Mouse (Mus musculus) thymus, adult 2 months (tissue): Measurements from ENCODE around the gene Palld. TPM values are rescaled to one million over a fixed set of nuclear protein-coding genes. Genes with fewer than 3 reads are reported as not detected.

ENCODE experiments used
- DNase-seq: peaks from one replicate; pipeline ENCODE4 v3.0.0; 2021
- H3K27ac ChIP-seq: fragments of 200-500 bp; 2 replicates; pipeline ENCODE4 v1.5.1; 2012; ENCODE audit warnings: low read length, control low read depth; ENCODE audit not compliant: control insufficient read depth, insufficient read depth
- H3K27me3 ChIP-seq: fragments of 200-500 bp; 2 replicates; pipeline ENCODE4 v1.6.1; 2012; ENCODE audit warnings: mild to moderate bottlenecking, low read length, moderate library complexity, mixed read lengths; ENCODE audit not compliant: control insufficient read depth, insufficient read depth
- H3K36me3 ChIP-seq: fragments of 200-500 bp; 2 replicates; pipeline ENCODE4 v1.6.1; 2012; ENCODE audit warnings: mild to moderate bottlenecking, low read length, moderate library complexity; ENCODE audit not compliant: control insufficient read depth, insufficient read depth
- H3K4me1 ChIP-seq: fragments of 200-500 bp; replicated peaks from 2 replicates; pipeline ENCODE4 v1.6.1; 2012; ENCODE audit warnings: low read length; ENCODE audit not compliant: control insufficient read depth, insufficient read depth
- H3K4me3 ChIP-seq: fragments of 200-500 bp; 2 replicates; pipeline ENCODE4 v1.5.1; 2012; ENCODE audit warnings: mild to moderate bottlenecking, low read length, control low read depth, moderate library complexity; ENCODE audit not compliant: control insufficient read depth, insufficient read depth
- CTCF ChIP-seq: fragments of 200-500 bp; IDR thresholded peaks from 2 replicates; pipeline ENCODE4 v1.5.1; 2012; ENCODE audit warnings: mild to moderate bottlenecking, control low read depth, low read length, moderate library complexity, borderline replicate concordance; ENCODE audit not compliant: control insufficient read depth, poor library complexity, insufficient read depth; ENCODE audit errors: extremely low read depth
- POLR2A ChIP-seq: fragments of 200-500 bp; IDR thresholded peaks from 2 replicates; pipeline ENCODE4 v1.6.1; 2012; ENCODE audit warnings: mild to moderate bottlenecking, low read length, control low read depth, moderate library complexity; ENCODE audit not compliant: control insufficient read depth, poor library complexity, insufficient read depth; ENCODE audit errors: extremely low read depth
- WGBS: fragments of 180-500 bp; shearing (Covaris S2); methylation state at CpG from one replicate; pipeline ENCODE4 v1.1.7; 2018; 5-methylcytosine and 5-hydroxymethylcytosine counted together
- polyA plus RNA-seq: library from polyadenylated mRNA; depleted of rRNA; stranded (reverse); fragments of >200 nt; gene quantifications from 2 replicates; pipeline ENCODE4 v1.2.3, GENCODE M21; 2012

The Palld gene
- polyA plus RNA-seq, 1 experiment = 10.6 TPM

DNA sequence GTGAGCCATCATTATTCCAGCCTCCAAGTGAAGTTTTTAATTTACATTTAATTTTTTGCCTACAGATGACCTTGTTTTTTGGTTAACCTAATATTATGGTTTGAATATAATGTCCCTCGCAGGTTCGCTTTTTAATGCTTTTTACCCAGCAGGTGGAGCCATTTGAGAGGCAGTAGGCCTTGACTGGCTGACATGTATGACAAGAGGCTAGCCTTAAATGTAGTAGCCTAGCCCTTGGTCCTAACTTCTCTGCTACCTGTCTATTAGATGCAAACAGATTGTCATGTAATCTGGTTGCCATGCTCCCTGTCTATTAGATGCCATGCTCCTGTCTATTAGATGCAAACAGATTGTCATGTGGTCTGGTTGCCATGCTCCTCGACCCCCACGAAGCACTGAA is 424.3 kb downstream of the Palld start:
- no peak for DNase-seq
- TF ChIP-seq POLR2A (no peak), CTCF (no peak)
- no peaks in the 10 kb centered on the region for H3K27me3 ChIP-seq
- no peaks in the 10 kb centered on the region for H3K4me1 ChIP-seq
- H3K36me3 ChIP-seq = no peaks in the 10 kb centered on the region
- H3K27ac ChIP-seq = no peak overlapping the region
- H3K4me3 ChIP-seq = no peak overlapping the region
- WGBS = 87% methylated on average over 4 of the region's 4 CpGs

DNA sequence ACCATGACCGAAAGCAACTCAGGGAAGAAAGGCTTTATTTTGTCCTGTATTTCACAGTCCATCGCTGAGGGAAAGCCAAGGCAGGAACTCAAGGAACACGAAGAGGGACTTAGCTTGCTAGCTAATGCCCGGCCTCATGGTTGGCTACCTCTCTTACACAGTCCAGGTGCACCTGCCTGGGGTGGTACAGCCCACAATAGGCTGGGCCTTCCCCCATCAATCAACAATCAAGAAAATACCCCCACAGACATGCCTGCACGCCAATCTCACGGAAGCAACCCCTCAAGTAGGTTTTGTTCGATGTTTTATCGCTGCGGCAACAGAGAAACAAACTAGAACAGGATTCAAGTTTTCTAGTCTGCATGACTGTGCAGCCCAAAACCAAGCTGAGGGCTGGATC is 426.3 kb downstream of the Palld start:
- H3K36me3 ChIP-seq = no peaks in the 10 kb centered on the region
- H3K27me3 ChIP-seq = no peaks in the 10 kb centered on the region
- WGBS = 92% methylated on average over 9 of the region's 9 CpGs
- no peak overlapping the region for H3K27ac ChIP-seq
- no peak for DNase-seq
- no peak for TF ChIP-seq CTCF
- TF ChIP-seq POLR2A = no peak
- no peaks in the 10 kb centered on the region for H3K4me1 ChIP-seq
- no peak overlapping the region for H3K4me3 ChIP-seq

DNA sequence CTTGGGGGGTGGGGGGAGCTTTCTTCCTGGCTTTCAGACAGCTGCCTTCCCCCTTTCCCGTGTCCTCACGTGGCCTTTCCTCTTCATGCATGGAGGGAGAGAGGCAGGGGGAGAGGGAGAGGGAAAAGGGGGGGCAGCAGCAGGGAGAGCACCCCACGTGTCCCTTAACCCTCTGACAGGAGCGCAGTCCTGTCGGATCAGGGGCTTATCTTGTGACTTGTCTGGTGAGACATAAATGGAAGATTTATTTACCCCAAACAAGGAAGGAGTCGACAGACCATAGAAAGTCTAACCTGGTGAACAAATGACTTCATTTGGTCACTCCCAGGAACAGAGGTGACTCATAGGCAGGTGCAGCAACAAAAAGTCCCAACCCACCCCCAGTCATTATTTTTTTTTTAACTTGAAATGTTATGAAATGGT is 427.2 kb downstream of the Palld start:
- no peaks in the 10 kb centered on the region for H3K27me3 ChIP-seq
- no peaks in the 10 kb centered on the region for H3K4me1 ChIP-seq
- WGBS = 74% methylated on average over 6 of the region's 6 CpGs
- no peaks in the 10 kb centered on the region for H3K36me3 ChIP-seq
- TF ChIP-seq POLR2A = no peak
- no peak for TF ChIP-seq CTCF
- H3K4me3 ChIP-seq = no peak overlapping the region
- DNase-seq = no peak
- H3K27ac ChIP-seq = no peak overlapping the region

DNA sequence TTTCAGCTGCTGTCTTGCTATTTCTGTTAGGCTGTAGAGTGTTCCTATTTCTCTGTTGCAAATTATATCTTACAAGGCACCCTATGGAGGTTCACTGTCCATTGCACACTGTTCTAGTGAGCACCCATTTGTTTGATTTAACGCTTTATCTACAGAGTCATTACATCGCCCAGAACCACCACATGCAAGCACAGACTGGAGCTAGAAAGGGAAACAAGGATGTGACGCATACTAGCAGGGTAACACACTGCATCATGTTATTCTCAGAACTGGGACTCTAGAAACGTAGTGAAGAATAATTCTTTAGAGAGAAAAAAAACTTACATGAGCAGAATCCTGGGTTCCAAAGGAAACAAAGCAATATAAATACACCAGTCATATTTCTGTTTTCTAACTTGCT is 432.3 kb downstream of the Palld start:
- Histone ChIP-seq H3K27me3 (no peaks in the 10 kb centered on the region), H3K27ac (no peak overlapping the region), H3K4me3 (no peak overlapping the region), H3K4me1 (no peaks in the 10 kb centered on the region), H3K36me3 (no peaks in the 10 kb centered on the region)
- no peak for DNase-seq
- TF ChIP-seq CTCF (no peak), POLR2A (no peak)
- 90% methylated on average over 4 of the region's 4 CpGs for WGBS

GRCm38 (mm10) chr8:61467553-61467815 is 435.0 kb downstream of the Palld start:
- 98% methylated on average over 3 of the region's 3 CpGs for WGBS
- Histone ChIP-seq H3K27me3 (no peaks in the 10 kb centered on the region), H3K4me3 (no peak overlapping the region), H3K4me1 (no peaks in the 10 kb centered on the region), H3K27ac (no peak overlapping the region), H3K36me3 (no peaks in the 10 kb centered on the region)
- DNase-seq = no peak
- no peak for TF ChIP-seq CTCF
- no peak for TF ChIP-seq POLR2A

- H3K4me3 ChIP-seq = no peak overlapping the region
- no peak for TF ChIP-seq CTCF
- TF ChIP-seq POLR2A = no peak
- H3K4me1 ChIP-seq = no peaks in the 10 kb centered on the region
- DNase-seq = no peak
- H3K36me3 ChIP-seq = no peaks in the 10 kb centered on the region
- H3K27me3 ChIP-seq = no peaks in the 10 kb centered on the region
- H3K27ac ChIP-seq = no peak overlapping the region
- WGBS = 94% methylated on average over 15 of the region's 15 CpGs
Measured at GRCm38 (mm10) chr8:61466696-61467552, 435.6 kb downstream of the Palld start.

GRCm38 (mm10) chr8:61464393-61464792 is 438.1 kb downstream of the Palld start:
- DNase-seq = no peak
- Histone ChIP-seq H3K27ac (no peak overlapping the region), H3K36me3 (no peaks in the 10 kb centered on the region), H3K4me3 (no peak overlapping the region), H3K27me3 (no peaks in the 10 kb centered on the region), H3K4me1 (no peaks in the 10 kb centered on the region)
- 58% methylated on average over 2 of the region's 2 CpGs for WGBS
- TF ChIP-seq POLR2A (no peak), CTCF (no peak)
